Mouse (Mus musculus) left cerebral cortex, adult 11 months (tissue): ENCODE data around the gene Clec16a.

ENCODE experiments used
- DNase-seq: peaks from one replicate; pipeline ENCODE4 v3.0.0; 2022; ENCODE audit warnings: low spot score

Clec16a gene

GRCm38 (mm10) chr16:10534567-10534966 is 10.6 kb upstream of the Clec16a start:
- DNase-seq: no peak

- no peak for DNase-seq
Observed at GRCm38 (mm10) chr16:10536323-10536722, 8.8 kb upstream of the Clec16a start.

- no peak for DNase-seq
Observed at GRCm38 (mm10) chr16:10536961-10537360, 8.2 kb upstream of the Clec16a start.

- no peak for DNase-seq
Observed at GRCm38 (mm10) chr16:10540763-10541597, 4.2 kb upstream of the Clec16a start.

- DNase-seq: no peak
Observed at GRCm38 (mm10) chr16:10541598-10541930, 3.6 kb upstream of the Clec16a start.

GRCm38 (mm10) chr16:10542266-10542665 is 2.9 kb upstream of the Clec16a start:
- no peak for DNase-seq

- peak; percentile 97 for DNase-seq
Observed at GRCm38 (mm10) chr16:10542698-10543365, 2.3 kb upstream of the Clec16a start, which contains the start of gene Dexi. Gene Dexi, minus strand, starts transcription at chr16:10543054.

GRCm38 (mm10) chr16:10546865-10547264 is 1.7 kb downstream of the Clec16a start:
- no peak for DNase-seq

- no peak for DNase-seq
Observed at GRCm38 (mm10) chr16:10548938-10549337, 3.8 kb downstream of the Clec16a start.

- no peak for DNase-seq
Observed at GRCm38 (mm10) chr16:10549600-10549999, 4.5 kb downstream of the Clec16a start.

GRCm38 (mm10) chr16:10551592-10551991 is 6.5 kb downstream of the Clec16a start:
- DNase-seq: no peak

- DNase-seq: no peak
Observed at GRCm38 (mm10) chr16:10553858-10554257, 8.7 kb downstream of the Clec16a start.

- DNase-seq: no peak
Observed at GRCm38 (mm10) chr16:10559991-10560390, 14.9 kb downstream of the Clec16a start.

GRCm38 (mm10) chr16:10565278-10565885 is 20.2 kb downstream of the Clec16a start:
- no peak for DNase-seq

GRCm38 (mm10) chr16:10567153-10567552 is 22.0 kb downstream of the Clec16a start:
- no peak for DNase-seq

GRCm38 (mm10) chr16:10569809-10570395 is 24.8 kb downstream of the Clec16a start:
- no peak for DNase-seq

GRCm38 (mm10) chr16:10570708-10571107 is 25.6 kb downstream of the Clec16a start:
- peak; percentile 40 for DNase-seq

GRCm38 (mm10) chr16:10571820-10572219 is 26.7 kb downstream of the Clec16a start:
- no peak for DNase-seq

GRCm38 (mm10) chr16:10574936-10575335 is 29.8 kb downstream of the Clec16a start:
- DNase-seq: no peak

GRCm38 (mm10) chr16:10575915-10576314 is 30.8 kb downstream of the Clec16a start:
- no peak for DNase-seq

- no peak for DNase-seq
Observed at GRCm38 (mm10) chr16:10577548-10577947, 32.4 kb downstream of the Clec16a start.

- DNase-seq: no peak
Observed at GRCm38 (mm10) chr16:10578376-10578775, 33.2 kb downstream of the Clec16a start.
